Mouse (Mus musculus) embryonic fibroblast, embryonic 13.5 days (primary cell): ENCODE results near the gene Specc1.

Experiments used
- CTCF ChIP-seq: IDR thresholded peaks from 2 replicates; pipeline ENCODE4 v1.5.1; 2011; ENCODE audit warnings: mild to moderate bottlenecking, control low read depth, low read length, moderate library complexity, borderline replicate concordance; ENCODE audit not compliant: insufficient read depth
- POLR2A ChIP-seq: IDR thresholded peaks from 2 replicates; pipeline ENCODE4 v1.6.1; 2011; ENCODE audit warnings: low read depth, mild to moderate bottlenecking, control low read depth, low read length, moderate library complexity

DNA sequence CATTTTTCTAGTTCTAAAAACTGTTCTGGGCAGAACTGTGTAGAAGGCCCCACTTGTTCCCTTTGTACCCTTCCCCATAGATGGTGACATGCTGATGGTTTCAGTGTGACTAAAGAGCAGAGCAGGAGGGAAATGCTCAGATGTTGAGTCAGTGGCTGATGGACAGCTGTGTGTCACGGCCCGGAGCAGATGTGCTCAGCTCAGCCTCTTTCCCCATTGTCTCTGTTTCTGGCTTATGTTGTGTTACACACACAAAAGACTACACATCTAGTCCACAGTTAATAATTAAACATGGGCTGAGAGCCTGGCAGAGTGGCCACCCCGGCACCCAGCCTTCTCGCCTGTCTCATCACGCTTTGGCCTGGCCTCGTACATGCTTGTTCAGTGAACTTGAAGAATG, 261.2 kb downstream of the Specc1 start:
- TF ChIP-seq POLR2A, result no peak
- TF ChIP-seq CTCF, result no peak
